Mouse (Mus musculus): ENCODE measurements around the gene Krt19. TPM values are rescaled to one million over a fixed set of nuclear protein-coding genes. Genes with fewer than 3 reads are reported as not detected.

The Krt19 gene
- polyA plus RNA-seq, 2 experiments: 1.8 to 2.4 TPM

DNA sequence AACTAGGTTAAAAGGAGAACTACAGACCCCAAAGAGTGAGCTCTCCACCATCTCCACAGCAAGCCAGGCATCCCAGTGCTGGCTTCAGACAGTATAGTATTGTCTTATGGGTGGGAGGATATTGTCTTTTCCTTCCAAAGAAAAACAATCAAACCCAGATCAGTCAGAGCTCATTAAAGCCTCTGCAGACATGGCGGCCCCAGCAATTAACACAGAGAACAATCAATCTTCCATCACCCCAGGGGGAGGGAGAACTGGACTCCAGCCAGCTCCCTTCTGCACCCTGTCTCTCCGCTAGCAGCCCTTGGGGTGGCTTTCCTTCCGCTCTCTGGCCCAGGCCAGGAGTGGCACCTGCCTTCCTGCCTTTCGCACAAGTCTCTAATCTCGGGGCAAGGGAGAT, 10.8 kb downstream of the Krt19 start:
- no peaks in the 10 kb centered on the region for H3K27me3 ChIP-seq (ENCODE audit: control insufficient read depth, insufficient read depth, low read length)
- ATAC-seq (ENCODE audit: insufficient read depth) (no peak), DNase-seq (ENCODE audit: low read depth in 3 of 3, low spot score in 3 of 3) (no peak)
- H3K4me1 ChIP-seq (replicated peaks; ENCODE audit: control insufficient read depth in 2 of 2, insufficient read depth in 2 of 2, low read length in 1 of 2): no peaks in the 10 kb centered on the region
- H3K9me3 ChIP-seq (ENCODE audit: control insufficient read depth, low read length): no peaks in the 10 kb centered on the region
- no peak overlapping the region for H3K4me3 ChIP-seq (ENCODE audit: insufficient read depth in 1 of 2, low read depth in 2 of 2, low read length in 2 of 2)
- no peak overlapping the region for H3K9ac ChIP-seq (replicated peaks)
- H3K27ac ChIP-seq: no peak overlapping the region
- H3K4me2 ChIP-seq (ENCODE audit: low read depth): no peak overlapping the region
- no peaks in the 10 kb centered on the region for H3K36me3 ChIP-seq (replicated peaks; ENCODE audit: control insufficient read depth, insufficient read depth, low read depth)
- no peak for TF ChIP-seq EP300 (IDR thresholded peaks at IDR 0.05; ENCODE audit: low read depth)
- no peak for TF ChIP-seq CTCF (IDR thresholded peaks at IDR 0.05; ENCODE audit: low read depth)
- 48% methylated on average over 5 of the region's 5 CpGs for WGBS (ENCODE audit: insufficient replicate concordance)

GRCm38 (mm10) chr11:100136559-100136958, 11.9 kb downstream of the Krt19 start:
- H3K9me3 ChIP-seq (ENCODE audit: control insufficient read depth, low read length): no peaks in the 10 kb centered on the region
- H3K4me1 ChIP-seq (replicated peaks; ENCODE audit: control insufficient read depth in 2 of 2, insufficient read depth in 2 of 2, low read length in 1 of 2): no peaks in the 10 kb centered on the region
- H3K4me2 ChIP-seq (ENCODE audit: low read depth): no peak overlapping the region
- H3K9ac ChIP-seq (replicated peaks): no peak overlapping the region
- no peak for ATAC-seq (ENCODE audit: insufficient read depth)
- no peaks in the 10 kb centered on the region for H3K27me3 ChIP-seq (ENCODE audit: control insufficient read depth, insufficient read depth, low read length)
- no peaks in the 10 kb centered on the region for H3K36me3 ChIP-seq (replicated peaks; ENCODE audit: control insufficient read depth, insufficient read depth, low read depth)
- WGBS (ENCODE audit: insufficient replicate concordance): 13% methylated on average over 5 of the region's 5 CpGs
- TF ChIP-seq EP300 (IDR thresholded peaks at IDR 0.05; ENCODE audit: low read depth) (no peak), CTCF (IDR thresholded peaks at IDR 0.05; ENCODE audit: low read depth) (no peak)
- DNase-seq (ENCODE audit: low read depth in 3 of 3, low spot score in 3 of 3): no peak
- H3K27ac ChIP-seq: no peak overlapping the region
- no peak overlapping the region for H3K4me3 ChIP-seq (ENCODE audit: insufficient read depth in 1 of 2, low read depth in 2 of 2, low read length in 2 of 2)

DNA sequence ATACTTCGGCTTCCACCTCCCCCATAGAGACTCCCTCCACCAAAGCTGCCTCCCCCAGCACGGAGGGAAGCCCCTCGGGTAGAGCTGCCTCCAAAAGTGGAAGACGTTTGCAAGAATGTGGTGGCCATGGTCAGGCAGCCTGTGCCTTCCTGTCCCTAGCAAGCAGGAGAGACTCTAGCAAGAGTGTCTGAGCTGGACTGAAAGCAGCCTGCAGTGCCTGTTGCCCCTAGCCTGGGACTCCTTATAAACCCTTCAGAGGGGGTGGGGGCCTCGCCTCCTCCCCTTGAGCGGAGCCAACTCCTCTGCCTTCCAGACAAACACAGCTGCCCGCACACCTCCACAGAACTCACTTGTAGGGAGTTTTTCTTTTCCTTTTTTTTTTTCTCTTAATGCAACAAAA, 12.7 kb downstream of the Krt19 start, which contains the start of gene Krt15:
Krt15 (minus strand) TSS at position 198 of the 400 bp plus-strand sequence.
- WGBS (ENCODE audit: insufficient replicate concordance): 55% methylated on average over 7 of the region's 7 CpGs
- no peak within 1 kb of the TSS for H3K4me3 ChIP-seq (ENCODE audit: insufficient read depth in 1 of 2, low read depth in 2 of 2, low read length in 2 of 2)

GRCm38 (mm10) chr11:100124901-100125300, 23.6 kb downstream of the Krt19 start:
- Histone ChIP-seq H3K9me3 (ENCODE audit: control insufficient read depth, low read length) (no peaks in the 10 kb centered on the region), H3K27ac (no peak overlapping the region), H3K36me3 (replicated peaks; ENCODE audit: control insufficient read depth, insufficient read depth, low read depth) (no peaks in the 10 kb centered on the region), H3K4me3 (ENCODE audit: insufficient read depth in 1 of 2, low read depth in 2 of 2, low read length in 2 of 2) (no peak overlapping the region), H3K4me2 (ENCODE audit: low read depth) (no peak overlapping the region), H3K27me3 (ENCODE audit: control insufficient read depth, insufficient read depth, low read length) (no peaks in the 10 kb centered on the region), H3K9ac (replicated peaks) (no peak overlapping the region), H3K4me1 (replicated peaks; ENCODE audit: control insufficient read depth in 2 of 2, insufficient read depth in 2 of 2, low read length in 1 of 2) (no peaks in the 10 kb centered on the region)
- ATAC-seq (ENCODE audit: insufficient read depth) (no peak), DNase-seq (ENCODE audit: low read depth in 3 of 3, low spot score in 3 of 3) (no peak)
- TF ChIP-seq CTCF (IDR thresholded peaks at IDR 0.05; ENCODE audit: low read depth): no peak
- no peak for TF ChIP-seq EP300 (IDR thresholded peaks at IDR 0.05; ENCODE audit: low read depth)
- 60% methylated on average over 7 of the region's 7 CpGs for WGBS (ENCODE audit: insufficient replicate concordance)

More for the DNA sequence above, 12.7 kb downstream of the Krt19 start, which contains the start of gene Krt15:
- TF ChIP-seq CTCF (IDR thresholded peaks at IDR 0.05; ENCODE audit: low read depth): no peak
- no peak for TF ChIP-seq EP300 (IDR thresholded peaks at IDR 0.05; ENCODE audit: low read depth)
- DNase-seq (ENCODE audit: low read depth in 3 of 3, low spot score in 3 of 3): no peak
- Histone ChIP-seq H3K9ac (replicated peaks) (no peak within 1 kb of the TSS), H3K27ac (no peak within 1 kb of the TSS), H3K27me3 (ENCODE audit: control insufficient read depth, insufficient read depth, low read length) (no peaks in the 10 kb centered on the region), H3K36me3 (replicated peaks; ENCODE audit: control insufficient read depth, insufficient read depth, low read depth) (no peaks in the 10 kb centered on the region), H3K4me2 (ENCODE audit: low read depth) (no peak within 1 kb of the TSS), H3K4me1 (replicated peaks; ENCODE audit: control insufficient read depth in 2 of 2, insufficient read depth in 2 of 2, low read length in 1 of 2) (no peaks in the 10 kb centered on the region), H3K9me3 (ENCODE audit: control insufficient read depth, low read length) (no peaks in the 10 kb centered on the region)
- ATAC-seq (ENCODE audit: insufficient read depth): no peak

- Histone ChIP-seq H3K9me3 (ENCODE audit: control insufficient read depth, low read length) (no peaks in the 10 kb centered on the region), H3K4me1 (replicated peaks; ENCODE audit: control insufficient read depth in 2 of 2, insufficient read depth in 2 of 2, low read length in 1 of 2) (no peaks in the 10 kb centered on the region), H3K9ac (replicated peaks) (no peak within 1 kb of the TSS), H3K27me3 (ENCODE audit: control insufficient read depth, insufficient read depth, low read length) (no peaks in the 10 kb centered on the region), H3K4me3 (ENCODE audit: insufficient read depth in 1 of 2, low read depth in 2 of 2, low read length in 2 of 2) (no peak within 1 kb of the TSS), H3K36me3 (replicated peaks; ENCODE audit: control insufficient read depth, insufficient read depth, low read depth) (no peaks in the 10 kb centered on the region), H3K27ac (no peak within 1 kb of the TSS), H3K4me2 (ENCODE audit: low read depth) (no peak within 1 kb of the TSS)
- ATAC-seq (ENCODE audit: insufficient read depth): no peak
- 46% methylated on average over 3 of the region's 3 CpGs for WGBS (ENCODE audit: insufficient replicate concordance)
- DNase-seq (ENCODE audit: low read depth in 3 of 3, low spot score in 3 of 3): no peak
- no peak for TF ChIP-seq CTCF (IDR thresholded peaks at IDR 0.05; ENCODE audit: low read depth)
- no peak for TF ChIP-seq EP300 (IDR thresholded peaks at IDR 0.05; ENCODE audit: low read depth)
Observed at GRCm38 (mm10) chr11:100121466-100121865, 27.0 kb downstream of the Krt19 start, which contains the start of gene Krt13. TSS of gene Krt13 (minus strand) at chr11:100121566.

All from liver, embryonic 14.5 days (tissue).